15 mouse cellular contexts compared by ENCODE assay signal in genomic region chr17:67209676-67210344, GRCm38 (mm10).
DNase-seq lines count a peak whose midpoint lies in the region.
"Had no signal": no experiment of that assay in that cellular context is flagged by ENCODE, and none has a peak within 500 bp of the region (broad histone marks: within the 10 kb centered on the region; RNA-seq: fewer than 3 reads in every experiment).

No protein-coding gene starts in this region.

- peak; percentile 17 for DNase-seq in adrenal gland, postnatal 14 days
- no peak for DNase-seq in adrenal gland, adult 8-10 months
- peak; percentile 6 for DNase-seq in urinary bladder, postnatal 14 days (ENCODE audit: low spot score)
- no peak for DNase-seq in urinary bladder, postnatal 10 days (ENCODE audit: low spot score)
- peak; percentile 13 for DNase-seq in lung, postnatal 10 days
- no peak for DNase-seq in right cerebral cortex, postnatal 4 days
- no peak for DNase-seq in spleen, postnatal 14 days (ENCODE audit: low spot score in 2 of 2)
- DNase-seq in right cerebral cortex, adult 18-20 months = no peak
- DNase-seq: cerebellum, adult 11 months; cerebellum, postnatal 14 days; forebrain, postnatal 0 days; gastrocnemius, postnatal 36 days; kidney, adult 9 months; right cerebral cortex, postnatal 25 days; thymus, postnatal 36 days had no signal

Comparison
In these comparisons a context has a peak if more than half of its experiments do, and no peak if none do; other contexts are left out.
1. DNase-seq: peak in adrenal gland, postnatal 14 days (single experiment), urinary bladder, postnatal 14 days (single experiment) and lung, postnatal 10 days (single experiment); none in adrenal gland, adult 8-10 months (single experiment), urinary bladder, postnatal 10 days (single experiment), right cerebral cortex, postnatal 4 days (single experiment), spleen, postnatal 14 days (0 of 2) and right cerebral cortex, adult 18-20 months (single experiment).